Mouse (Mus musculus): ENCODE results near the gene Csnk1g2.
"Not testable (repeated sequence)": the region's sequence is repeated elsewhere in the genome, so short reads cannot be mapped to it uniquely, and the experiment has no call there.

Csnk1g2 gene

GRCm38 (mm10) chr10:80623457-80624191, 986 bp downstream of the Csnk1g2 start:
- in situ Hi-C loops (cut with MseI, MboI), result no loop called here

DNA sequence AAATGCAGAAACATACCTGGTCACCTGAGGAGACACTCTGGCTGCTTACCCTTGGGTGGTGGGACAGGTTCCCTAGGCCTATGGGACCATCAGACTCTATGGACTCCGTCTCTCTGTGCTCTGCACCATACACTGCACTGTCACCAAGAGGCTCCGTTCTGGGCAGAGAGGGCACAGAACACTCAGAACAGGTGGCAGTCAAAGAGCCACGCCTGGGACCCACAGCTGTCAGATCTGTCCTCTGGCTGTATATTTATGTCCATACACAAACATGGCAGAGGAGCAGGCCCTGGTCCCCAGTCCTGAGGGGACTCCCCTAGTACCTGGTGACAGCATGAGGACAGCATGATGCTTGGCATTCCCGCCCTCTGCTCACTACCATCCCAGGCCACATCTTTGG, 3.1 kb downstream of the Csnk1g2 start:
- in situ Hi-C loops (cut with MseI, MboI), result no loop called here

DNA sequence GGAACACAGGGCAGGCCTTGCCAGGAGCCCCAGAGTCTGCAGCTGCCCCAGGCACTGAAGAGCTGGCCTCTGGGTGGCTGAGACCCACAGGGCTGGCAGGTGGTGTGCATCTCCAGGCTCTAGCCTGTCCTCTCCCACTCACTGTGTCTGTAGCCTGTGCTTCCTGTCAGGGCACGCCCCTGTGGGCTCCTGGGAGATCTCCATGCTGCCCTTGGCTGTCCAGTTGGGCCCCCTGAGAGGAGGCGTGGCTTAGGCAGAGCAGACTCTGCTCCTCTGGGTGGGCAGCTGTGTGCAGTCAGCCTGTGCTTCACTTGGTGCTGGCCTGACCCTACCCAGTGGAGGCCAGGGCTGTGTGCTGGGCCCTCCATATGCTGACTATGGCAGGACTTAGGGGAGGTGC, 5.0 kb downstream of the Csnk1g2 start:
- in situ Hi-C loops (cut with MseI, MboI), result no loop called here

- in situ Hi-C loops (cut with MseI, MboI), result no loop called here
Measured at GRCm38 (mm10) chr10:80628925-80629324, 6.3 kb downstream of the Csnk1g2 start.

- in situ Hi-C loops (cut with MseI, MboI), result no loop called here
Measured at GRCm38 (mm10) chr10:80635345-80635744, 12.7 kb downstream of the Csnk1g2 start.

DNA sequence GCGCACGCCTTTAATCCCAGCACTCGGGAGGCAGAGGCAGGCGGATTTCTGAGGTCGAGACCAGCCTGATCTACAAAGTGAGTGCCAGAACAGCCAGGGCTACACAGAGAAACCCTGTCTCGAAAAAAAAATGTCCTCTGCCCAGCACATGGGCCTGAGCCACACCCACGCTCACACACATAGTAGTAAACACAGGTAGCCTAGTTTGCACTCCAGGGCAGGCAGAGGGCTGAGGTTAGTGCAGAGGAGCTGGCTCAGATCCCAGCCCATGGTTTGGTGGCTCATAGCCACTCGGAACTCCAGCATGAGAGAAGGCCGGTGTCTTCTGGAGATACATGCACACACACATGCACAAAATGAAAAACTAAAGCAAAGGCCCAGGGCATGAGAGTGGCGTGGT, 24.3 kb downstream of the Csnk1g2 start:
- in situ Hi-C loops (cut with MseI, MboI), result no loop called here

DNA sequence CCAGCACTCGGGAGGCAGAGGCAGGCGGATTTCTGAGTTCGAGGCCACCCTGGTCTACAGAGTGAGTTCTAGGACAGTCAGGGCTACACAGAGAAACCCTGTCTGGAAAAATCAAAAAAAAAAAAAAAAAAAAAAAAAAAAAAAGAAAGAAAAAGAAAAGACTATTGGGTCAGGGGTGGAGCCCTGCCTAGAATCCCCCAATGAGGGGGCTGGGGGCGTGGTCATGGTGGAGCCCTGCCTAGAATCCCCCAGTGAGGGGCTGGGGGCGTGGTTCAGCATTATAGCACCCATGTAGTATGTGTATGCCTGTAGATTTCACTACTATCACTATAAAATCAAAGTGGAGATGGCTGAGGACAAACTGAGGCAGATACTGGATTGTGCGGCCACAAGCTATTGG, 27.3 kb downstream of the Csnk1g2 start:
- in situ Hi-C loops (cut with MseI, MboI), result not testable (repeated sequence)

GRCm38 (mm10) chr10:80650392-80650791, 27.8 kb downstream of the Csnk1g2 start:
- in situ Hi-C loops (cut with MseI, MboI), result no loop called here

DNA sequence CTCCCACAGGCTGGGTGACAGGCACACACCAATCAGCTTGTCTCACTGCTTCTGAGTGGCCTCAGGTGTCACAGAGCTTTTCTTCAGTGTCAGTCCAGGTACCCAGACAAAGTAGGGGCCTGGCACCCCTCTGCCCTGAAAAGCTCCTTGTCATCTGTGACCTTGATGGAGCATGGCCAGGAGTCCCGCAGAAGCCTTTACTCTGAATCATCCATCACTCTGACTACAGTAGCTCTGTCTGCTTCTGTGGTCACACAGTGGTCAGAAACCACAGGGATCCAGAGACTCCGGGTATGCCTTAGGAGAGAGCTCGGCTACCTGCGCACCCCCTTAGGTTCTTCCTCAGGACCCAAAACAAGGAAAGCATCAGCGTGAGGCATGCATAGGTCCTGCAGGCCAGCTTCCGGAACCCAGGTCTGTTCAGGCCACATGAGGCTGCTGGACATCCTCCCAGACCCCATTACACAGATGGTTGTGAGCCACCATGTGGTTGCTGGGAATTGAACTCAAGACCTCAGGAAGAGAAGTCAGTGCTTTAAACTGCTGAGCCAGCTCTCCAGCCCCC, 30.6 kb downstream of the Csnk1g2 start:
- in situ Hi-C loops (cut with MseI, MboI), result no loop called here

DNA sequence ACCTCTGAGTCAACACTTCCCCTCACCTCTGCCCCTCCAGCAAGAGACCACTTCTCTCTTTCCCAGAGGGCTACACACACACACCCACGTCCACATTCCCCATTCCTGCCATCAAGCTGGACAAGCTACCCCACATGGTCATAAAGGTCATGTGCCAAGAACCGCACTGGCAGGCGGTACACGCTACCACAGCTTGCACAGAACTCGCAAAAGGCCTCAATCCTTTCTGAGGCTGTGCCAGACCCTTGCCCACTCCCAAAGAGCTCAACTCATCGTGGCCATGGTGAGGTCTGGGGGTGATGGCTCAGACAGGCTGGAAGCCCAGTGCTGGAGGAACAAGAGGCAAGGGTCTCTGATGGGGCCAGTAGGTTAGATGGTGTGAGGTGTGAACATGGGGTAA, 32.2 kb downstream of the Csnk1g2 start:
- in situ Hi-C loops (cut with MseI, MboI), result no loop called here

DNA sequence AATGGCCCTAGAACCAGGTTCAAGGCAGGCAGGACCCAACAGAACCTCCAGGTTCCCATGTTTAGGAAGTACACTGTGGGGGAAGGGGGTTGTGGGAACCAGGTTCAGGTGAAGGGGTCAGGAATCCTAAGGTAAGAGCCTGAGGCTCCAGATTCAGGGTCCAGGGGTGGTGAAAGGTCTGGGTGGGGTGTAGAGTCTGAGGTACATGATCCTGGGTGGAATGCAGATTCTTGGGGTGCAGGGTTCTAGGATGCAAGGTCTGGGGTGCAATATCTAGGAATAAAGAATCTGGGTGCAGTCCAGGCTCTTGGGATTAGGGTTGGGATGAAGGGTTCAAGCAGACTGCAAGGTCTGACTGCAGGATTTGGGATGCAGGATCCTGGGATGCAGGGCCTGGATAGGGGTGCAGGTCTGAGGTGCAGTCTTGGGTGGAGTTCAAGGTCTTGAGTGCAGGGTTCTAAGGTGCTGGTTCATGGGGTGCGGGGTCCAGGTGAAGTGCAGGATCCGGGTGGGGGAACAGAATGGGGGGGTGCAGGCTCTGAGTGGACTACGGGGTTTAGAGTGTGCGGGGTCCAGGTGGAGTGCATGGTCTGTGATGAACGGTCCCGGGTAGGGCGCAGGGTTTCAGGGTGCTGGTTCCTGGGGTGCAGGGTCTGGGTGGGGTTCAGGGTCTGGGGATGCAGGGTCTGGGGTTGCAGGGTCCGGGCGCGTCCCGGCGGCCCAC, 32.9 kb downstream of the Csnk1g2 start:
- in situ Hi-C loops (cut with MseI, MboI), result no loop called here

GRCm38 (mm10) chr10:80656130-80656862, 33.7 kb downstream of the Csnk1g2 start:
- in situ Hi-C loops (cut with MseI, MboI), result no loop called here

DNA sequence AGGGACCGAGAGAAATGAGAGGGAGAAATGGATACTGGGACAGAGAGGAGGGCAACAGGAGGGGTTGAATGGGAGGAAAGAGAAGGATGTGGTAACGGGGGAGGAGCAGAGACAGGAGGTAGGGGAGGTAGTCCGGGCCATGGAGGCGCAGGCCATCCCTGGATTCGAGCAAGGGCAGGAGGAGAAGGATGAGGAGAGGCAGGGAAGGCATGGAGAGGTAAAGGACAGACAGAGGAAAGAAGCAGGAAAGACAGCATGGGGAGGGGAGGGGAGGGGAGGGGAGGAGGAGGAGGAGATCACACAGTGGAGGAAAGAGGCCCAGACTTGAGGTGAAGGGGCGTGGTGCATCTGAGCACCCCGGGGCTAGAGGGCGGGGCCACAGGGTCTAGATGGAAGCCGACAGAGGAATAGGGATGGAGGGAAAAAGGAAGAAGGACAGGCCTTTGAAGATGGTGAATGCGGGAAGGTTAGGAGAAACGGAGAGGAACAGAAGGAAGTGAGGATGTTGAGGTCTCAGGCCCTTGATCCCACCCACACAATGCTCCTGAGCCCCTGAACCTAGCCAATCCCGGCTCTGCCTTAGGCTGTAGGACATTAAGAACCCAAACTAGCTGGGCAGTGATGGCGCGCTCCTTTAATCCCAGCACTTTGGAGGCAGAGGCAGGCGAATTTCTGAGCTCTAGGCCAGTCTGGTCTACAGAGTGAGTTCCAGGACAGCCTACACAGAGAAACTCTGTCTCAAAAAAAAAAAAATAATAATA, 34.4 kb downstream of the Csnk1g2 start, which contains the start of gene Btbd2:
Btbd2 (minus strand) TSS at position 209 of the 761 bp plus-strand sequence.
- in situ Hi-C loops (cut with MseI, MboI), result no loop called here

DNA sequence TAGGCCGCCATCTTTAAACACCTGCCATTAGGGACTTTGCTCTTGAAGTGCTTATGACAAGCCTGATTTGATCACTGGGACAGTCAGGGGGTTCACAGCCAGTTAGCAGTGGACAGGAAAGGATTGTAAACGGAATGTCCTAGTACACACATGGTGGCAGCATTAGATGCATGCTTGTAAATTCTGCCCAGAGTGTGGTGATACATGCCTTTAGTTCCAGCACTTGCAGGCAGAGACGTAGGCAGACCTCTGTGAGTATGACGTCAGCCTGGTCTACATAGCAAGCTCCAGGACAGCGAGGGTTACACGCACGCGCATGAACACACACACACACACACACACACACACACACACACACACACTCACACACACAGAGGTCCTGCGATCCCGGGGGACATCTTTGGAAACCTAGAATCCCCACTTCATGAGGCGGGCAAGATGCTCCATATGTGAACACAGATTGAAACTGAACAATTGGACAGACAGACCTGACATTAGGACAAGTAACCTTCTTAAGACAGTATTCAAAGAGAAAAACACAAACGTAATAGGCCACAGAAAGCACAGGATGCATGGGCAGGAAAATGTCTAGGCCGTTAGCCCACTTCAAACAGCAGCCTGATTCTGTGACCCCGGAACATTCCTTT, 35.7 kb downstream of the Csnk1g2 start:
- in situ Hi-C loops (cut with MseI, MboI), result no loop called here

DNA sequence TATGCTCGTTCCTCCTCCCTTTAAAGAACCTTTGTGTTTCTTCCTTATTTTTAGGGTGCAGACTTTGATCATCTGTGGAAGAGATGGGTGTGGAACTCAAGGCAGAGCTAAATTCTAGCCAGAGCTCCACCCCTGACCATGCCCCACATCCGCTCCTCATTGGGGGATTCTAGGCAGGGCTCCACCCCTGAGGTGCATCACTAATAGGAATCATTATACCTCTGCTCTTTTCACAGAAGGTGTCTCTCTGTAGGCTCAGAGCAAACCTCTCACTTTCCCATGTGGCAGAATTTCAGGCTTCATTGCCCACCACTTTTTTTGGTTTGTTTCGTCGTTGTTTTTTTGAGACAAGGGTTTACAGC, 36.2 kb downstream of the Csnk1g2 start:
- in situ Hi-C loops (cut with MseI, MboI), result no loop called here

- in situ Hi-C loops (cut with MseI, MboI), result no loop called here
Measured at GRCm38 (mm10) chr10:80659213-80659612, 36.6 kb downstream of the Csnk1g2 start.

DNA sequence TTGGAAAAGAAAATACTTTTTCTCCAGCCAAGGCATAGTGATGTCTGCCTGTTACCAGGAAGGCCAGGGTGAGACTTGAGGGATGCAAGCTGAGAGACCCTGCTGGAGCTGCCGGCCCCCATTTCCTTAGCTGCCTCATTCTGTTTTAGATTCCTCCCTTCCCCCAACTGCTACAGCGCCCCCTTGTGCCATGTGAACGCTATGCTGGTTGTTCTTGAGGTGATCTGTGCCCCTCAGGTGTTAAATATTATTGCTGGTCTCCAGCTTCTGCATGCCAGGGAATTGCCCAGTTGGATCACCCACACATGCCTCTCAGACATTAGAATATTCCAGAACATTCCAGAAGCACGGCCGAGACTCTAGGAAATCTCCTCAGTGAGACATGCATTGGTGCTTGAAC, 38.5 kb downstream of the Csnk1g2 start:
- in situ Hi-C loops (cut with MseI, MboI), result no loop called here

GRCm38 (mm10) chr10:80663485-80664196, 41.0 kb downstream of the Csnk1g2 start:
- in situ Hi-C loops (cut with MseI, MboI), result no loop called here

DNA sequence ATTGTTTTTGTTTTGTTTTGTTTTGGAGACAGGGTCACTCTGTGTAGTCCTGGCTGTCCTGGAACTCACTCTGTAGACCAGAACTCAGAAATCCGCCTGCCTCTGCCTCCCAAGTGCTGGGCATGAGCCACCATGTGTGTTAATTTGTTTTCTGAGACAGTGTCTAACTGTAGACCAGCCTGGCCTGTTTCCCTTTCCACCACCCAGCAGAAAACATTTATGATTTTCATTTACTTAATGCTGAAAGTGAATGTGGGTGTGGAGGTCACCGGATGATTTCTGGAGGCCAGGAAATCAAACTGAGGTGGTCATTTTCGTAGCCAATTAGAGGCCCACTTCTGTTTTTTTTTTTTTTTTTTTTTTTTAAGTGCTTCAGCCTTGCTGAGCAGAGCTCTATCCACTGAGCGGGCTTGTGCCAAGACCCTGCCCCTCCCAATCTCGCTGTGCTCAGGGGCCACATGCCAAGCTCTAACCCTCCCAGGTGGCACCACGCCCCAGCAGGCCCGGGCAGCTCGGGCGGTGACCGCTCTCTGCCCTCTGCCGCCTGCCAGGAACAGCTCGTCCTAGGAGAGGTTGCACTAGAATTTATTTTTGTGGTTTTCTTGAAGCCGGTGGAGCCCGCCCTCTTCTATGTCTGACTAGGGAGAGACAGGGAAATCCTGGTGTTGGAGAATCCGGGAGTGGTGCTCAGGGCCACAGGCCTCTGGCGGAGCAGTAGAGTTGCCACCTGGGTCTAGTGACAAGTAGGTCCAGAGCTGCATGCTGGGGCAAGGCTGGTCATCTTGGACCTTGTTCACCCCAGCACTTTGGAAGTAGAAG, 41.8 kb downstream of the Csnk1g2 start:
- in situ Hi-C loops (cut with MseI, MboI), result no loop called here

- in situ Hi-C loops (cut with MseI, MboI), result no loop called here
Measured at GRCm38 (mm10) chr10:80665016-80665380, 42.4 kb downstream of the Csnk1g2 start.

All from mouse trophoblast stem cell (cell line).